Mouse (Mus musculus): ENCODE measurements around the gene Cyp2b23.
"Not testable (repeated sequence)": the region's sequence is repeated elsewhere in the genome, so short reads cannot be mapped to it uniquely, and the experiment has no call there.

Gene Cyp2b23

GRCm38 (mm10) chr7:26686337-26686736 is at the start of gene Cyp2b23:
TSS of gene Cyp2b23 (minus strand) at chr7:26686437.
- no peak for DNase-seq (ENCODE audit: low read depth, low spot score)

- no peak for DNase-seq (ENCODE audit: low read depth, low spot score)
Measured at GRCm38 (mm10) chr7:26711061-26711460, 24.8 kb upstream of the Cyp2b23 start.

- no peak for DNase-seq (ENCODE audit: low read depth, low spot score)
Measured at GRCm38 (mm10) chr7:26707061-26707460, 20.8 kb upstream of the Cyp2b23 start.

- not testable (repeated sequence) for DNase-seq (ENCODE audit: low read depth, low spot score)
Measured at GRCm38 (mm10) chr7:26706191-26706590, 20.0 kb upstream of the Cyp2b23 start.

- no peak for DNase-seq (ENCODE audit: low read depth, low spot score)
Measured at GRCm38 (mm10) chr7:26700151-26700550, 13.9 kb upstream of the Cyp2b23 start.

GRCm38 (mm10) chr7:26685713-26686112 is 524 bp downstream of the Cyp2b23 start:
- DNase-seq (ENCODE audit: low read depth, low spot score): no peak

- not testable (repeated sequence) for DNase-seq (ENCODE audit: low read depth, low spot score)
Measured at GRCm38 (mm10) chr7:26667466-26667865, 18.8 kb downstream of the Cyp2b23 start.

- DNase-seq (ENCODE audit: low read depth, low spot score): no peak
Measured at GRCm38 (mm10) chr7:26666011-26666410, 20.2 kb downstream of the Cyp2b23 start.

- not testable (repeated sequence) for DNase-seq (ENCODE audit: low read depth, low spot score)
Measured at GRCm38 (mm10) chr7:26618364-26618763, 67.9 kb downstream of the Cyp2b23 start, which contains the start of gene Vmn1r185. TSS of gene Vmn1r185 (minus strand) at chr7:26618464.

Measured in A20 (cell line).